Comparison of ENCODE assay signal across 12 mouse cellular contexts in the genomic region with DNA sequence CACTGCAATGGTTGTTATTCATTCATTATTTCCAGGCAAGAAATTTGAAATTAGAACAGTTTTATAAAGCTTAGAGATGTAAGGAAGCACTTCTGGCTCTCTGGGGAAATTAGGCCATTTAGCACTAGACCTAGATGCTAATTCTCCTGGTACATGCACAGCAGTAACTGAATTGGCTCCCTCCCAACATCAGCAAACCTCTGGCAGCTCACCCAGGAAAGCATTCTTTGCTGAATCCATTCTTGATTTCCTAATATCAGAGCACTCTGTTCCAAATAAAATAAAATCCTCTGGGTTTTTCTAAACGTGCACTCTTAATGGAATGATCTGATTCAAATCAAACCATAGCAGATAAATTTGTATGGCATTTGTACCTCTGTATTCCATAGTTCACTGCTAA.
DNase-seq lines count a peak whose midpoint lies in the region; ATAC-seq and TF ChIP-seq lines count a peak whose summit lies in the region.
"Had no signal": no experiment of that assay in that cellular context is flagged by ENCODE, and none has a peak within 500 bp of the region (broad histone marks: within the 10 kb centered on the region; RNA-seq: fewer than 3 reads in every experiment).

No protein-coding gene starts in this region.

- no peaks in the 10 kb centered on the region for H3K27me3 ChIP-seq in hindbrain, postnatal 0 days (ENCODE audit: insufficient read depth, low read length)
- H3K27me3 ChIP-seq in neural tube, embryonic 15.5 days (replicated peaks): no peaks in the 10 kb centered on the region
- H3K27me3 ChIP-seq: forebrain, embryonic 13.5 days; limb, embryonic 12.5 days; midbrain, embryonic 13.5 days had no signal

- no peaks in the 10 kb centered on the region for H3K4me1 ChIP-seq in hindbrain, postnatal 0 days (ENCODE audit: insufficient read depth, low read length)
- H3K4me1 ChIP-seq in neural tube, embryonic 15.5 days: 0 out of 2 replicates have a peak, but pooled peaks cover 2% of the 10 kb centered on the region
- H3K4me1 ChIP-seq: forebrain, embryonic 13.5 days; limb, embryonic 12.5 days; midbrain, embryonic 13.5 days had no signal

- no peak overlapping the region for H3K4me3 ChIP-seq in hindbrain, postnatal 0 days (ENCODE audit: low read length)
- H3K4me3 ChIP-seq in neural tube, embryonic 15.5 days (replicated peaks): no peak overlapping the region
- H3K4me3 ChIP-seq: forebrain, embryonic 13.5 days; limb, embryonic 12.5 days; midbrain, embryonic 13.5 days had no signal

- WGBS in hindbrain, postnatal 0 days: 38% methylated on average over 1 of the region's 1 CpGs
- 53% methylated on average over 1 of the region's 1 CpGs for WGBS in neural tube, embryonic 15.5 days

- H3K27ac ChIP-seq in hindbrain, postnatal 0 days: no peak overlapping the region
- no peak overlapping the region for H3K27ac ChIP-seq in neural tube, embryonic 15.5 days (replicated peaks)
- H3K27ac ChIP-seq: forebrain, embryonic 13.5 days; limb, embryonic 12.5 days; midbrain, embryonic 13.5 days had no signal

- TF ChIP-seq CTCF in hindbrain, postnatal 0 days (IDR thresholded peaks at IDR 0.05; ENCODE audit: low read depth): no peak

- peak; percentile 10 to 18 for DNase-seq in cerebellum, postnatal 10 days
- no peak for DNase-seq in cerebellum, postnatal 36 days
- DNase-seq in left cerebral cortex, postnatal 25 days (ENCODE audit: low spot score in 2 of 2): peak; percentile 3 to 21
- DNase-seq in left cerebral cortex, adult 11 months (ENCODE audit: low spot score): no peak
- DNase-seq in adrenal gland, adult 2 months: peak; percentile 54
- DNase-seq in hindbrain, postnatal 0 days (ENCODE audit: low spot score): peak; percentile 69
- no peak for DNase-seq in thymus, postnatal 0 days (ENCODE audit: low spot score)
- DNase-seq: cerebellum, postnatal 14 days had no signal

- H3K9me3 ChIP-seq in hindbrain, postnatal 0 days (ENCODE audit: low read length): no peaks in the 10 kb centered on the region
- no peaks in the 10 kb centered on the region for H3K9me3 ChIP-seq in neural tube, embryonic 15.5 days (replicated peaks)
- H3K9me3 ChIP-seq: forebrain, embryonic 13.5 days; limb, embryonic 12.5 days; midbrain, embryonic 13.5 days had no signal

- ATAC-seq in hindbrain, postnatal 0 days: no peak
- ATAC-seq in neural tube, embryonic 15.5 days (ENCODE audit: low FRiP score): no peak
- ATAC-seq: forebrain, embryonic 13.5 days; midbrain, embryonic 13.5 days had no signal

- no peak overlapping the region for H3K4me2 ChIP-seq in hindbrain, postnatal 0 days (ENCODE audit: low read depth, low read length)
- H3K4me2 ChIP-seq in neural tube, embryonic 15.5 days: no peak overlapping the region
- H3K4me2 ChIP-seq: forebrain, embryonic 13.5 days; limb, embryonic 12.5 days; midbrain, embryonic 13.5 days had no signal

- no peaks in the 10 kb centered on the region for H3K36me3 ChIP-seq in hindbrain, postnatal 0 days (ENCODE audit: insufficient read depth, low read length)
- no peaks in the 10 kb centered on the region for H3K36me3 ChIP-seq in neural tube, embryonic 15.5 days
- H3K36me3 ChIP-seq: limb, embryonic 12.5 days; midbrain, embryonic 13.5 days had no signal

- no peak overlapping the region for H3K9ac ChIP-seq in hindbrain, postnatal 0 days (replicated peaks; ENCODE audit: low read length)
- H3K9ac ChIP-seq in neural tube, embryonic 15.5 days (replicated peaks): no peak overlapping the region
- H3K9ac ChIP-seq: forebrain, embryonic 13.5 days; limb, embryonic 12.5 days; midbrain, embryonic 13.5 days had no signal

- intact Hi-C loops in left cerebral cortex, postnatal 25 days (cut with DNase I): no loop called here

Comparison
In these comparisons a context has a peak if more than half of its experiments do, and no peak if none do; other contexts are left out.
1. DNase-seq: peak in cerebellum, postnatal 10 days (2 of 2), left cerebral cortex, postnatal 25 days (2 of 2), adrenal gland, adult 2 months (single experiment) and hindbrain, postnatal 0 days (single experiment); none in cerebellum, postnatal 36 days (0 of 2), left cerebral cortex, adult 11 months (single experiment) and thymus, postnatal 0 days (single experiment).